Mouse (Mus musculus) lung, adult 2 months (tissue): ENCODE results near the gene Acap1.

Experiments used
- CTCF ChIP-seq: fragments of 200-500 bp; IDR thresholded peaks from 2 replicates; pipeline ENCODE4 v1.5.1; 2011; ENCODE audit warnings: mild to moderate bottlenecking, low read length, control low read depth; ENCODE audit not compliant: insufficient read depth
- POLR2A ChIP-seq: fragments of 200-500 bp; IDR thresholded peaks from 2 replicates; pipeline ENCODE4 v1.6.1; 2011; ENCODE audit warnings: low read depth, mild to moderate bottlenecking, control low read depth, low read length, borderline replicate concordance; ENCODE audit errors: extremely low read depth

DNA sequence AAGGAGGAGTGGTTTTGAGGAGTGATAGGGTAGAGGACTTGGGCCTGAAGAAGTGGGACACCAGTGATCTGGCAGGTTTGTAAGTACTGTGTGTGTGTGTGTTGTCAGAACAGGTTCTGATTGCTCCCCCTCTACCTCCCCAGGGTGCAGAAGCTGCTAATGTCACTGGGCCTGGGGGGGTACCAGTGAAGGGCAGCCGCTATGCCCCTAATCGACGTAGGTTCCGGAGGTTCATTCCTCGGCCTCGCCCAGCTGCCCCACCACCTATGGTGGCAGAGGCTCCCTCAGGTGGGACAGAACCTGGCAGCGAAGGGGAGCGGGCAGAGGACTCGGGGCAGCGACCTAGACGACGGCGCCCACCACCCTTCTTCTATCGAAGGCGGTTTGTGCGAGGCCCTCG is 44.4 kb upstream of the Acap1 start:
- TF ChIP-seq CTCF (no peak), POLR2A (no peak)
